Mouse (Mus musculus) heart, adult 18-20 months (tissue): ENCODE measurements around the gene Slc13a1. TPM values are rescaled to one million over a fixed set of nuclear protein-coding genes. Genes with fewer than 3 reads are reported as not detected.
A peak's percentile ranks its signal among the peaks of the same experiment; 100 is the strongest.
"Not testable (repeated sequence)": the region's sequence is repeated elsewhere in the genome, so short reads cannot be mapped to it uniquely, and the experiment has no call there.

Experiments used
- DNase-seq, 2 experiments: peaks; one replicate each; pipeline ENCODE4 v3.0.0; 2021 to 2022; ENCODE audit warnings: mixed read lengths in 1 of 2
- long read RNA-seq, 2 experiments: library from polyadenylated mRNA; stranded (forward); transcript quantifications; one replicate each; pipeline ENCODE4 v2.0.0; 2021
- total RNA-seq, 2 experiments: library from RNA; stranded (reverse); gene quantifications; 2 replicates each; pipeline ENCODE4 v1.2.3; 2021

The Slc13a1 gene
- total RNA-seq: under 1 TPM in 1 of 2 experiments, not detected in 1; 0.10 TPM
- long read RNA-seq, experiment 1: 0 reads
- long read RNA-seq, experiment 2: 0 reads

- DNase-seq: no peak
Measured at GRCm38 (mm10) chr6:24167734-24168327, at the start of gene Slc13a1. Gene Slc13a1, minus strand, starts transcription at chr6:24168092.

GRCm38 (mm10) chr6:24207866-24208265, 40.0 kb upstream of the Slc13a1 start:
- DNase-seq: no peak

GRCm38 (mm10) chr6:24202226-24202625, 34.3 kb upstream of the Slc13a1 start:
- no peak for DNase-seq

- DNase-seq: no peak
Measured at GRCm38 (mm10) chr6:24200644-24201484, 33.0 kb upstream of the Slc13a1 start.

- DNase-seq: not testable (repeated sequence)
Measured at GRCm38 (mm10) chr6:24197501-24198195, 29.8 kb upstream of the Slc13a1 start.

GRCm38 (mm10) chr6:24196406-24196805, 28.5 kb upstream of the Slc13a1 start:
- DNase-seq: not testable (repeated sequence)

GRCm38 (mm10) chr6:24183439-24183838, 15.5 kb upstream of the Slc13a1 start:
- no peak for DNase-seq

GRCm38 (mm10) chr6:24175393-24175792, 7.5 kb upstream of the Slc13a1 start:
- DNase-seq: no peak

GRCm38 (mm10) chr6:24173951-24174350, 6.1 kb upstream of the Slc13a1 start:
- no peak for DNase-seq

GRCm38 (mm10) chr6:24172736-24173135, 4.8 kb upstream of the Slc13a1 start:
- DNase-seq: no peak

GRCm38 (mm10) chr6:24166772-24167171, 1.1 kb downstream of the Slc13a1 start:
- DNase-seq: no peak

GRCm38 (mm10) chr6:24165249-24165648, 2.6 kb downstream of the Slc13a1 start:
- DNase-seq: peak in 1 of 2 experiments; percentile 0

- DNase-seq: no peak
Measured at GRCm38 (mm10) chr6:24159795-24160194, 8.1 kb downstream of the Slc13a1 start.

GRCm38 (mm10) chr6:24154901-24155300, 13.0 kb downstream of the Slc13a1 start:
- DNase-seq: no peak

- no peak for DNase-seq
Measured at GRCm38 (mm10) chr6:24132951-24133350, 34.9 kb downstream of the Slc13a1 start.

GRCm38 (mm10) chr6:24122632-24123031, 45.3 kb downstream of the Slc13a1 start:
- DNase-seq: no peak

GRCm38 (mm10) chr6:24111614-24112013, 56.3 kb downstream of the Slc13a1 start:
- no peak for DNase-seq

GRCm38 (mm10) chr6:24108471-24108870, 59.4 kb downstream of the Slc13a1 start:
- DNase-seq: no peak

- DNase-seq: no peak
Measured at GRCm38 (mm10) chr6:24106157-24106556, 61.7 kb downstream of the Slc13a1 start.

GRCm38 (mm10) chr6:24105681-24106080, 62.2 kb downstream of the Slc13a1 start:
- no peak for DNase-seq

- DNase-seq: no peak
Measured at GRCm38 (mm10) chr6:24101281-24101680, 66.6 kb downstream of the Slc13a1 start.

GRCm38 (mm10) chr6:24100705-24101104, 67.2 kb downstream of the Slc13a1 start:
- no peak for DNase-seq

- DNase-seq: no peak
Measured at GRCm38 (mm10) chr6:24097400-24097799, 70.5 kb downstream of the Slc13a1 start.
